Mouse (Mus musculus): ENCODE measurements around the gene Elf1.

DNA sequence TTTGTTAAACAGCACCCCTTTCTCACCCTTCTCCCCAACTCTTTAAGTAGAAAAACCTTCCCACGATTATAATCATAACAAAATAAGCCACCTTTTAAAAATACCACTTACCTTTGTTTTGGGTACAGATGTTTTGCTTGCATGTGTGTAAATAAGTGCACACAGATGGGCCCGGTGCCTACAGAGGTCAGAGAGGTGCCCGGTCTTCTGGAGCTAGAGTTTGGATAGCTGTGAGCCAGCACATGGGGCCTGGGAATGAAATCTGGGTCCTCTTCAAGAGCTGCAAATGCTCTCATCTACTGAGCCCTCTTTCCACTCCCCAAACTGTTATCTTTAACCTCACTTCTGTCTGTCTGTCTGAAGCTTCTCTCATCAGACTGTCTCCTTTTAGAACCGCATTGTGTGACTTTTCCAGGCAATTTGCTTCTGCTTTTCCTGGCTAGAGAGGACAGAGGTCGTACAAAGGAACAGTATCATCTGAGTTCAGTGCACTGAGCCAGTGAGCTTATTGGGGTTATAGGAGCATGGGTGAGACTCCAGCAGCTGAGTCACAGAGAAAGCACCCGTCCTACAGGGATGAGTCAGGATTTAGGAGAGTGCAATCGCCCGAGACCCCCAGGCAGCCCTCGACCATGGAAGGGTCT, 27.8 kb downstream of the Elf1 start:
- TF ChIP-seq GATA1 (IDR thresholded peaks at IDR 0.05; ENCODE audit: borderline replicate concordance, low read length) (no peak), FLI1 (IDR thresholded peaks at IDR 0.05; ENCODE audit: low read length) (no peak)

Measured in megakaryocyte, embryonic 14.5 days (primary cell).